Mouse (Mus musculus) myocyte (in vitro differentiated cells): ENCODE results near the gene Mt3. TPM values are rescaled to one million over a fixed set of nuclear protein-coding genes. Genes with fewer than 3 reads are reported as not detected.
A peak's percentile ranks its signal among the peaks of the same experiment; 100 is the strongest.

Source experiments
- H3K27me3 ChIP-seq: one replicate; pipeline ENCODE4 v1.6.1; 2011; ENCODE audit not compliant: control insufficient read depth, insufficient read depth, insufficient read length
- H3K36me3 ChIP-seq: one replicate; pipeline ENCODE4 v1.6.1; 2011; ENCODE audit not compliant: control insufficient read depth, insufficient read depth
- H3K4me2 ChIP-seq: one replicate; pipeline ENCODE4 v1.6.1; 2011; ENCODE audit warnings: low read depth, control low read depth
- H3K4me3 ChIP-seq: one replicate; pipeline ENCODE4 v1.5.1; 2011; ENCODE audit warnings: mild to moderate bottlenecking, control low read depth, moderate library complexity
- H3K79me2 ChIP-seq: one replicate; pipeline ENCODE4 v1.6.1; 2011; ENCODE audit not compliant: control insufficient read depth, insufficient read depth
- H3ac ChIP-seq: one replicate; pipeline ENCODE4 v1.6.1; 2011; ENCODE audit not compliant: control insufficient read depth, insufficient read length
- CEBPB ChIP-seq: IDR thresholded peaks from 2 replicates; pipeline ENCODE4 v1.6.1; 2011; ENCODE audit warnings: mild to moderate bottlenecking, moderate library complexity; ENCODE audit not compliant: poor library complexity, insufficient read depth, severe bottlenecking
- E2F4 ChIP-seq: IDR thresholded peaks from one replicate; pipeline ENCODE4 v1.6.1; 2011; ENCODE audit warnings: mild to moderate bottlenecking, control low read depth, moderate library complexity; ENCODE audit not compliant: insufficient read depth
- MAX ChIP-seq: IDR thresholded peaks from one replicate; pipeline ENCODE4 v1.6.1; 2011; ENCODE audit warnings: low read depth, mild to moderate bottlenecking, control low read depth
- MYOD1 ChIP-seq, 3 experiments: IDR thresholded peaks; one replicate each; pipeline ENCODE4 v1.6.1; 2011; ENCODE audit warnings: control low read depth in 2 of 3, low read depth in 2 of 3, mild to moderate bottlenecking in 2 of 3, moderate library complexity in 1 of 3; ENCODE audit not compliant: insufficient read length in 2 of 3, control insufficient read depth in 1 of 3
- MYOG ChIP-seq, 3 experiments: IDR thresholded peaks; one replicate each; pipeline ENCODE4 v1.6.1; 2011; ENCODE audit warnings: control low read depth in 2 of 3, low read depth in 2 of 3, mild to moderate bottlenecking in 2 of 3; ENCODE audit not compliant: insufficient read length in 2 of 3, control insufficient read depth in 1 of 3, insufficient read depth in 1 of 3
- POLR2A ChIP-seq: IDR thresholded peaks from one replicate; pipeline ENCODE4 v1.6.1; 2011; ENCODE audit warnings: low read depth, mild to moderate bottlenecking, control low read depth, moderate library complexity; ENCODE audit not compliant: insufficient read length
- POLR2AphosphoS2 ChIP-seq: IDR thresholded peaks from one replicate; pipeline ENCODE4 v1.6.1; 2011; ENCODE audit warnings: low read depth, control low read depth; ENCODE audit not compliant: insufficient read length
- REST ChIP-seq: IDR thresholded peaks from one replicate; pipeline ENCODE4 v1.6.1; 2011; ENCODE audit warnings: mild to moderate bottlenecking, control low read depth, moderate library complexity; ENCODE audit not compliant: insufficient read depth, insufficient read length
- SRF ChIP-seq: IDR thresholded peaks from one replicate; pipeline ENCODE4 v1.6.1; 2011; ENCODE audit warnings: low read depth; ENCODE audit not compliant: control insufficient read depth, insufficient read length
- TCF12 ChIP-seq: IDR thresholded peaks from one replicate; pipeline ENCODE4 v1.6.1; 2011; ENCODE audit warnings: mild to moderate bottlenecking, control low read depth; ENCODE audit not compliant: poor library complexity, insufficient read depth, severe bottlenecking
- TCF3 ChIP-seq: IDR thresholded peaks from one replicate; pipeline ENCODE4 v1.6.1; 2011; ENCODE audit warnings: low read depth, control low read depth; ENCODE audit not compliant: insufficient read length
- USF1 ChIP-seq: IDR thresholded peaks from one replicate; pipeline ENCODE4 v1.6.1; 2011; ENCODE audit warnings: low read depth, mild to moderate bottlenecking, control low read depth, moderate library complexity
- polyA plus RNA-seq: library from polyadenylated mRNA; unstranded; fragments of >200 nt; fragmentation: generic; extraction: Trizol; gene quantifications from one replicate; pipeline ENCODE4 v1.2.1, GENCODE M21; 2012; ENCODE audit warnings: missing spikeins

Mt3 gene
- polyA plus RNA-seq, 1 experiment = 0.32 TPM

DNA sequence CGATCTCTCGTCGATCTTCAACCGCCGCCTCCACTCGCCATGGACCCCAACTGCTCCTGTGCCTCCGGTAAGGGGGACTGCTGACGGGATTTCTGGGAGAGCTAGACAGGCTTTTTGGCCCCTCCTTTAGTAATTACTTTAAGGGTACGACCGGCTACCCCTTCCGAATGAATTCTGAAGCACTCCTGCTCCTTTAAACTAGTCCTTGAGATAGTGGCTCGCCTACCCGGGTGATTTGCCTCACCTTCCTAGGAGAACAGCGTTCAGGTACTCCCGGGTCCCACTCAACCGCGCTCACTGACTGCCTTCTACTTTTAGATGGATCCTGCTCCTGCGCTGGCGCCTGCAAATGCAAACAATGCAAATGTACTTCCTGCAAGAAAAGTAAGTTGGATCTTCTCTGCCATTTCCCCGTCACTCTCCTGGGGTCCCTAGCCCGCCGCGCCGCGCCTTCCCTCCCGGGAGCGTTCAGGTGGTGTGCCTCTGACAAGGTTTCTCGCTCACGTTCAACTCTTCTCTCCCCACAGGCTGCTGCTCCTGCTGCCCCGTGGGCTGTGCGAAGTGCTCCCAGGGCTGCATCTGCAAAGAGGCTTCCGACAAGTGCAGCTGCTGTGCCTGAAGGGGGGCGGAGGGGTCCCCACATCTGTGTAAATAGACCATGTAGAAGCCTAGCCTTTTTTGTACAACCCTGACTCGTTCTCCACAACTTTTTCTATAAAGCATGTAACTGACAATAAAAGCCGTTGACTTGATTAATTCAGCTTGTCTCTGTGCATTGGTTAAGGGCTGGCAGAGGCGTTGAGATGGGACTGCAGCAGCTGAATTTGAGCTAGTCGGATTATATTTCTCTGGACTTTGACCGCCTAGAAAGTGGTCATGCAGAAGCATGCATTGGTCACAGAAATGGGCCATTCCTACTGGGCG, 20.7 kb downstream of the Mt3 start:
- Histone ChIP-seq H3K27me3 (no peaks in the 10 kb centered on the region), H3ac (peak overlapping the region; percentile 41), H3K36me3 (no peaks in the 10 kb centered on the region), H3K4me3 (peak overlapping the region; percentile 77), H3K79me2 (no peaks in the 10 kb centered on the region), H3K4me2 (peak overlapping the region; percentile 94)
- TF ChIP-seq TCF12 = no peak
- peak; percentile 49 for TF ChIP-seq POLR2A
- peak; percentile 32 for TF ChIP-seq POLR2AphosphoS2
- peak in 1 of 3 experiments; percentile 43 for TF ChIP-seq MYOG (IDR thresholded peaks at IDR 0.05; ENCODE audit: control insufficient read depth in 1 of 3, insufficient read depth in 1 of 3, insufficient read length in 2 of 3, low read depth in 2 of 3)

DNA sequence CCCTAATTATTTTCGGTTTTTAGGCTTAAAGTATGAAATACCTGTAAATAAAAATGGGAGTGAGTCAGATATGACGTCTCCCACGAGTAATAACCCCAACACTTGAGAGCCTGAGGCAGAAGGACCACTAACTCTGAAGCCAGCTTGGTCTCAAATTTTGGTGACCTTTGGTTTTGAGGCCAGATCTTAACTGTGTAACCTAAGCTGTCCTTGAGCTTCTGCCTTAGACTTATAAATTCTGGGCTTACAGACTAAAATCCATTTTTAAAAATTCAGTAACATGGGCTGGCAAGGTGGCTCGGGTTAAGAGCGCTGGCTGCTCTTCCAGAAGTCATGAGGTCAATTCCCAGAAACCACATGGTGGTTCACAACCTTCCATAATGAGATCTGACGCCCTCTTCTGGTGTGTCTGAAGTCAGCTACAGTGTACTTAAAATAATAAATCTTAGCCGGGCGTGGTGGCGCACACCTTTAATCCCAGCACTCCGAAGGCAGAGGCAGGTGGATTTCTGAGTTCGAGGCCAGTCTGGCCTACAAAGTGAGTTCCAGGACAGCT, 21.5 kb downstream of the Mt3 start:
- Histone ChIP-seq H3ac (no peak overlapping the region), H3K79me2 (no peaks in the 10 kb centered on the region), H3K36me3 (no peaks in the 10 kb centered on the region), H3K4me2 (peak overlapping the region; percentile 94), H3K4me3 (peak overlapping the region; percentile 77), H3K27me3 (no peaks in the 10 kb centered on the region)
- TF ChIP-seq USF1 (no peak), POLR2AphosphoS2 (peak; percentile 4)

DNA sequence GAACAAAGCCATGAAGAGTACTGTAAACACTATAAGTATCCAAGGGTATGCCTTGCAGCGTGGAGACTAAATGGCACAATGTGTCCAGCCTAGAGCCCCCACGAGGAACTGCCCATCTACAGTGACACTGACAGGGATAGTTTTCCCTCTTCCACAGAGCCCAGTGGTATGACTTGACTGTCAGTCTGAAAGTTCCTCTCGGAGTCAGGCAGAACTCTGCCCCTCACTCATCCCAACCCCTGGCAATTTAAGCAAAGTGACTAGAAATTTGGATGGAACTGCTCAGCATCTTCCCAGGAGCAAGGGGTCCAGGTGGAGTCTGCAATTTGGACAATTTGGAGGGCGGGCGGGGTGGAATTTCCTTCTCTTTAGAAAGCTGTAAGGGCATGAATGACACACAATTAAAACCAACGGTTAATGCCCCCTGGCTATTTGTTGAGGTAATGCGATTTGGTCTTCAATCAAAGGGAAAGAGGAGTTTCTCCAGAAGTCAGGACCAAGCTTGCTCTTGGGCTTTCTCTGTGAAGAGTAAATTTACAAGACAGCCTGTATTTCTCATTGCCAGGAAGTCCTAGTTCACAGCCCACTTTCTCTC, 22.3 kb downstream of the Mt3 start:
- H3ac ChIP-seq = no peak overlapping the region
- H3K27me3 ChIP-seq = no peaks in the 10 kb centered on the region
- peaks cover 6% of the 10 kb centered on the region for H3K79me2 ChIP-seq
- peak overlapping the region; percentile 94 for H3K4me2 ChIP-seq
- H3K36me3 ChIP-seq = no peaks in the 10 kb centered on the region
- TF ChIP-seq TCF12 = no peak
- no peak overlapping the region for H3K4me3 ChIP-seq

DNA sequence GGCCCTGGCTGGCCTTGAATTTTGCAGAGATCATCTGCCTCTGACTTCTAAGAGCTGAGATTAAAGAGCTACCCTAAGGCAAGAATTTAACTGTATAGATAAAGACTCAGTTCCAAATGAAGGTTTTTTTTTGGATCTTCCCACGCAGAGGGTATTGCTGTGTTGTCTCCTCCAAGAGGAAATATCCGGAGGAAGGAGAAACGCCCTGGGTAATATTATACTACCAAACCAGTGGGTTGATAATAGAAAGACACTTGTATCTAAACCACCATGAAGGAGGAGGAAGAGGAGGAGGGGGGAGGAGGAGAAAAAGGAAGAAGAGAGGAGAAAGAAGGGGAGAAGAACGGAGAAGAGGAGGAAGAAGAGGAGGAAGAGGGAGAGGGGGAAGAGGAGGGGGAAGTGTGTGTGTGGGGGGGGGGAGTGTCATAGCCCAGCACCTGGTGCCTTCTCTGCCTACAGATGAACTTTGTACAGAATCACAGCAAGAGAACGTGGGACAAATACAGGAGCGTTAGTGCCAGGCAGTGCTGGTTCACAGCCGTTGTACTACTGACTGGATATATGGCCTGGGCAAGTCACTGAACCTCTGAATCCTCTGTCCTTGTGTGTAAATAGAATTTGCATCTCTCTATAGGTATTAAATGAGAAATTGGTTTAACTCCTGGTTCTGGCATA, 25.4 kb downstream of the Mt3 start:
- Histone ChIP-seq H3K36me3 (no peaks in the 10 kb centered on the region), H3ac (no peak overlapping the region), H3K79me2 (peaks cover 14% of the 10 kb centered on the region), H3K27me3 (no peaks in the 10 kb centered on the region), H3K4me3 (peak overlapping the region; percentile 91), H3K4me2 (peak overlapping the region; percentile 91)
- TF ChIP-seq TCF12 (no peak), E2F4 (no peak), POLR2A (no peak), CEBPB (no peak), MAX (no peak), MYOG (IDR thresholded peaks at IDR 0.05; ENCODE audit: control insufficient read depth in 1 of 3, insufficient read depth in 1 of 3, insufficient read length in 2 of 3, low read depth in 2 of 3) (no peak), MYOD1 (IDR thresholded peaks at IDR 0.05; ENCODE audit: control insufficient read depth in 1 of 3, insufficient read length in 2 of 3, low read depth in 2 of 3) (no peak), TCF3 (no peak), REST (no peak), POLR2AphosphoS2 (no peak), USF1 (no peak), SRF (no peak)

DNA sequence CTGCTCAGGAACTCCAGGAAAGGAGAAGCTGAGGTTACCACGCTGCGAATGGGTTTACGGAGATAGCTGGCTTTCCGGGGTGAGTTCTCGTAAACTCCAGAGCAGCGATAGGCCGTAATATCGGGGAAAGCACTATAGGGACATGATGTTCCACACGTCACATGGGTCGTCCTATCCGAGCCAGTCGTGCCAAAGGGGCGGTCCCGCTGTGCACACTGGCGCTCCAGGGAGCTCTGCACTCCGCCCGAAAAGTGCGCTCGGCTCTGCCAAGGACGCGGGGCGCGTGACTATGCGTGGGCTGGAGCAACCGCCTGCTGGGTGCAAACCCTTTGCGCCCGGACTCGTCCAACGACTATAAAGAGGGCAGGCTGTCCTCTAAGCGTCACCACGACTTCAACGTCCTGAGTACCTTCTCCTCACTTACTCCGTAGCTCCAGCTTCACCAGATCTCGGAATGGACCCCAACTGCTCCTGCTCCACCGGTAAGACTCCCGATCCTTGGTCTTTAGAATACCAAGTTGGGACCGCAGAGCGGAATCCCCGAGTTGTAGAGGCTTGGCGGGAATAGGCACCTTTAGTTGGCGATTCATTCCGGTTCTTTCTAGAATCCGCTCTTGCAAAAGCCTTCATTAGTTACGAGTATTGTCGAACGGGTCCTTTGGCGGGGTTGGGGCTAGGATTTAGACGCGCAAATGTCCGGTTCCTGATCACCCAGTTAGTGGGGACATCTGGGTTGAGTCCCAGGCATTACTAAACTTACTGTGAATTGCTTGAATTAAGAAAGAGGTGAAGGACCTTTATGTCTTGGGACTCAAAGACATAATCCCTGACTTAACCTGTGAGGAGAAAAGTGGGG, 26.7 kb downstream of the Mt3 start, which contains the start of gene Mt1:
Gene Mt1 (plus strand): TSS at position 226 of the 856 bp plus-strand sequence.
- Histone ChIP-seq H3K4me2 (peak within 1 kb of the TSS; percentile 97), H3ac (peak within 1 kb of the TSS; percentile 23), H3K79me2 (peaks cover 14% of the 10 kb centered on the region), H3K4me3 (peak within 1 kb of the TSS; percentile 91), H3K27me3 (no peaks in the 10 kb centered on the region), H3K36me3 (no peaks in the 10 kb centered on the region)
- TF ChIP-seq E2F4 = no peak
- peak in 1 of 3 experiments; percentile 52 for TF ChIP-seq MYOG (IDR thresholded peaks at IDR 0.05; ENCODE audit: control insufficient read depth in 1 of 3, insufficient read depth in 1 of 3, insufficient read length in 2 of 3, low read depth in 2 of 3)
- TF ChIP-seq TCF3 = no peak
- TF ChIP-seq MYOD1 (IDR thresholded peaks at IDR 0.05; ENCODE audit: control insufficient read depth in 1 of 3, insufficient read length in 2 of 3, low read depth in 2 of 3) = peak in 1 of 3 experiments; percentile 34
- TF ChIP-seq REST = no peak
- peak; percentile 31 for TF ChIP-seq SRF
- TF ChIP-seq CEBPB = no peak
- peak; percentile 76 for TF ChIP-seq USF1
- TF ChIP-seq POLR2A = peak; percentile 90
- TF ChIP-seq POLR2AphosphoS2 = peak; percentile 96
